Mouse (Mus musculus) cerebral cortex, adult 2 months (tissue): ENCODE measurements around the gene Rap1a.

Experiments used
- WGBS: fragments of 180-500 bp; shearing (Covaris S2); methylation state at CpG from one replicate; pipeline ENCODE4 v1.1.7; 2018; 5-methylcytosine and 5-hydroxymethylcytosine counted together

Gene Rap1a

GRCm38 (mm10) chr3:105706366-105707020 lies 94.6 kb downstream of the Rap1a start:
- 13% methylated on average over 4 of the region's 4 CpGs for WGBS

- 16% methylated on average over 3 of the region's 3 CpGs for WGBS
These were observed 95.6 kb downstream of the Rap1a start for GRCm38 (mm10) chr3:105705561-105705960.

- WGBS, result under 1% methylated on average over 28 of the region's 28 CpGs
These were observed 96.0 kb downstream of the Rap1a start for GRCm38 (mm10) chr3:105705061-105705549.

- WGBS, result 7% methylated on average over 40 of the region's 43 CpGs
These were observed 96.8 kb downstream of the Rap1a start, which contains the start of gene Inka2 for GRCm38 (mm10) chr3:105704031-105705008. Gene Inka2, plus strand, starts transcription at chr3:105704599.

GRCm38 (mm10) chr3:105703571-105703970 lies 97.6 kb downstream of the Rap1a start:
- 79% methylated on average over 6 of the region's 6 CpGs for WGBS

- WGBS, result 67% methylated on average over 5 of the region's 5 CpGs
These were observed 99.7 kb downstream of the Rap1a start for GRCm38 (mm10) chr3:105701399-105701798.

- 89% methylated on average over 1 of the region's 1 CpGs for WGBS
These were observed 100.3 kb downstream of the Rap1a start for GRCm38 (mm10) chr3:105700786-105701185.

- 74% methylated on average over 3 of the region's 3 CpGs for WGBS
These were observed 101.7 kb downstream of the Rap1a start for GRCm38 (mm10) chr3:105699241-105699933.

- 92% methylated on average over 1 of the region's 1 CpGs for WGBS
These were observed 102.8 kb downstream of the Rap1a start for GRCm38 (mm10) chr3:105698311-105698710.

- 53% methylated on average over 5 of the region's 5 CpGs for WGBS
These were observed 104.0 kb downstream of the Rap1a start for GRCm38 (mm10) chr3:105697148-105697441.

GRCm38 (mm10) chr3:105696387-105697147 lies 104.6 kb downstream of the Rap1a start:
- 57% methylated on average over 17 of the region's 17 CpGs for WGBS

- WGBS, result 30% methylated on average over 20 of the region's 20 CpGs
These were observed 105.4 kb downstream of the Rap1a start for GRCm38 (mm10) chr3:105695476-105696386.

GRCm38 (mm10) chr3:105693327-105694080 lies 107.6 kb downstream of the Rap1a start:
- WGBS, result 42% methylated on average over 14 of the region's 14 CpGs

- 75% methylated on average over 2 of the region's 2 CpGs for WGBS
These were observed 112.6 kb downstream of the Rap1a start for GRCm38 (mm10) chr3:105688536-105688935.

- WGBS, result under 1% methylated on average over 72 of the region's 72 CpGs
These were observed 113.6 kb downstream of the Rap1a start, which contains the start of gene Ddx20 for GRCm38 (mm10) chr3:105687324-105688060. Gene Ddx20, minus strand, starts transcription at chr3:105687574.

- 7% methylated on average over 60 of the region's 60 CpGs for WGBS
These were observed 114.5 kb downstream of the Rap1a start for GRCm38 (mm10) chr3:105686394-105687323.

GRCm38 (mm10) chr3:105680346-105680745 lies 120.8 kb downstream of the Rap1a start:
- WGBS, result 89% methylated on average over 7 of the region's 7 CpGs
